Mouse (Mus musculus): Measurements from ENCODE around the gene Stx11.
A peak's percentile ranks its signal among the peaks of the same experiment; 100 is the strongest.

Stx11 gene

GRCm38 (mm10) chr10:12915826-12916225, 48.3 kb downstream of the Stx11 start:
- DNase-seq (ENCODE audit: low read depth, low spot score) = no peak

DNA sequence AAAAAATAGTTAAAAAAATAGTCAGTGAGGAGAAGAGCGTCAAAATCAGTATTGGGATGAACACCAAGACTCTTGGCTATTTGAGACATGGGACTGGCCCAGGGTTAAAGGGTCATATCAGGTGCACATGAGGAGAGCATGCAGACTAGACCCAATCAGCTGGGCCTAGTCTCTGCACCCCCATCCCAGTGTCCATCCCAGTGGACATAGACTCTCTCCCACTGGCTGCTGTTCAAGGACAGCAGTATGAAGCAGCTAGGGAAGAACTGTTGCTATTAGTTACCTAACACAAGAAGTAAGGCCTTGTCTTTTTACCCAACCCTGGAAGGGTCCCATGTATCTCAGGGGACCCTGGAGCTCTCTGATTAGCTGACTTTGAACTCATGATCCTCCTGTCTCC, 49.9 kb downstream of the Stx11 start:
- no peak for DNase-seq (ENCODE audit: low read depth, low spot score)

DNA sequence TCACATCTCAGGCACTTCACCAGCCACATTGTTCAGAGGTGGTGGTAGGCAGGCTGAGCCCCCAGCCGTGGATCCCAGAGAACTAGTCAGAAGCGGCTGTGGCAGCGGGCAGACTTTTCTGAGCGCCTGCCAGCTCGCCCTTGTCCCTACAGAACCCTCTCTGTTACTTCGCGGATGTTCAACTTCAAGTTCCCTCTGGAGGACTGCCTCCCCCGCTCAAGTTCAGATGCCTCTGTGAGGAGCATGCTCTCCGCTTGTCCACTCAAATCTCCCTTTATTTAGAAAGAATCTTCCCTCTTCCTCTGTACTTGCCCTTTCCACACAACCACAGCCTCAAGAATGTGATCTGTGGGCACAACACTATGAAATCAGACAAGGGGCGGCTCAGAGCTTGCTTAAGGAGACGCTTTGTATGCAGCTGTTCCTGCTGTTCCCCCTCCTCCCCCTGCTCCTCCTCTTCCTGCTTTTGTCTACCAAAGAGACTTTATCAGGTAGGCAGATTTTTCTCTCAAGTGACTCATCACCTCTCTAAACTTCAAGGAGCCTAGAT, 52.0 kb downstream of the Stx11 start:
- DNase-seq (ENCODE audit: low read depth, low spot score) = peak; percentile 42

DNA sequence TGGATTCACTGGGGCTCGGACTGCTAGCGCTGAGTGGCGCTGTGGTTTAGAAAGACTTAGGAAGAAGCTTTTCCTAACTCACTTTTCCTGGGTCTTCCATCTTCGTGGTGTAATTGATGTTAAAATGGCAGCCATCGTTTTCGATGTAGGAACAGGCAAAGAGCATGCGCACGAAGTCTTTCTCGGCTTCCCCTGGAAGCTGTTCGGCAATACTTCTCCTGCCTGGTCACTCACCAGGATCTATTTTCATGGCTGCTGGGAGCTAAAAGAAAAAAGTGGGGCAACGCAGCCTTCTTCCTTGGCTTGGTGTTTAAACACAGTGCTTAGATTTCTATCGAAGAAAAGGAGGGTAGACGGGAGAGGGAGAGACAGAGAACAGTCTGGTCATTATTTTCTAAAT, 52.6 kb downstream of the Stx11 start:
- no peak for DNase-seq (ENCODE audit: low read depth, low spot score)

GRCm38 (mm10) chr10:12909891-12910290, 54.2 kb downstream of the Stx11 start:
- DNase-seq (ENCODE audit: low read depth, low spot score) = no peak

GRCm38 (mm10) chr10:12909179-12909578, 54.9 kb downstream of the Stx11 start:
- no peak for DNase-seq (ENCODE audit: low read depth, low spot score)

DNA sequence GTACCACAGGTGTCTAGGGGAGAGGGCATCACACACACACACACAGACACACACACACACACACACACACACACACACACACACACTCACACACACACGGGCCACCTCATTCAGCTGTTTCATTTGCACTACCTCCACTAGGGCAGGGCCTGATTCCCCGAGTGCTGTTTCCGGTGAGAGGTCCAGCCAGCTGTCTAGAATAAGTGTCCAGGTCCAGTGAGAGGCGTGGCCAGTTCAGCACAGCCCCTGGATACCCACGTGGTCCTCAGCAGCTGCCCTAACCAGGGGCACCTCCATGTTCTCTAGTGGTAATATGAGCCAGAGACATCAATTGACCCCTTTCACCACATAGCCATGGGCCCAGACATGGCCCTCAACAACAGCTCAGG, 60.0 kb downstream of the Stx11 start:
- no peak for DNase-seq (ENCODE audit: low read depth, low spot score)

DNA sequence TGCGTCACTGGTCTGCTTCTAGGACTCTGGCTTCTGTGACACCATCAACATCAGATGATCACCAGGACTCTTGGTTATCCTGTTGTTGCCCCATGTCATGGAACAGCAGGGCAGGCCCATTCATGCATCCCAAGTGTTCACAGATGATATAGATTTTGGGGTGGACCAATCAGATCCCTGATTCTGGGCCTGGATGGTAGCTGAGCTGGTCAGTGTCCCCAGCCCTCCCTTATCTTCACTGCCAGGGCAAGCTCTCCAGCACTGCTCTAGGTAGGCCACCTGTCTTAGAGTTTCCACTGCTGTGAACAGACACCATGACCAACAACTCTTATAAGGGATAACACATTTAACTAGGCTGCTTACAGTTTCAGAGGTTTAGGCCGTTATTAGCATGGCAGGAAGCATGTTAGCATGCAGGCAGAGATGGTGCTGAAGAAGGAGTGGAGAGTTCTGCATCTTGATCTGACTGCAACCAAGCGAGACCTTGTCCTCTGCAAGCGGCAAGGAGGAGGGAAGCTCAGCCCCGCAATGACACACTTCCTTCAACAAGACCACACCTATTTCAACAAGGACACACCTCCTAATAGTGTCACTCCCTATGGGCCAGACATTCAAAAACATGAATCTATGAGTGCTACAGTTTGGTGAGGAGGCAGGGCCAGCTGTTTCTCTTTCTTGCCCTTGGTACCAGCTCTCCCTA, 60.5 kb downstream of the Stx11 start:
- no peak for DNase-seq (ENCODE audit: low read depth, low spot score)

- DNase-seq (ENCODE audit: low read depth, low spot score) = no peak
Observed at GRCm38 (mm10) chr10:12899901-12900300, 64.2 kb downstream of the Stx11 start.

DNA sequence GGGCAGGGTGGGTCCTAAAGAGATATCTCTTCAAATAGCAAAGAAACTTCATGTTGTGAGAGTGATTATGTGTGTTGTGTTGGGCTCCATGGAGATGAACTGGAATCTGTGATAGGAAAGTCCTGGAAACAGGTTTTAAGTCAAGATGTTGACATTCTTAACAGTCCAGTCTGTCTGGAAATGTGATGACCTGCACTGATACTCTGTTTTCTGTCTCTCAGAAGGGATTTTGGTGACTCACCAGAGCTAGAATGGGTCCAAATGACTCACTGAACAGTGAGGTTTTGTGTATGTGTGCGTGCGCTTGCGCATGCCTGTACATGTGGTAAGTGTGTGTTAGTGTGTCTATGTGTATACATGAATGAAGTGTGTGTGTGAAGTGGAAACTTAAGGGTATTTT, 70.8 kb downstream of the Stx11 start:
- DNase-seq (ENCODE audit: low read depth, low spot score) = peak; percentile 73

DNA sequence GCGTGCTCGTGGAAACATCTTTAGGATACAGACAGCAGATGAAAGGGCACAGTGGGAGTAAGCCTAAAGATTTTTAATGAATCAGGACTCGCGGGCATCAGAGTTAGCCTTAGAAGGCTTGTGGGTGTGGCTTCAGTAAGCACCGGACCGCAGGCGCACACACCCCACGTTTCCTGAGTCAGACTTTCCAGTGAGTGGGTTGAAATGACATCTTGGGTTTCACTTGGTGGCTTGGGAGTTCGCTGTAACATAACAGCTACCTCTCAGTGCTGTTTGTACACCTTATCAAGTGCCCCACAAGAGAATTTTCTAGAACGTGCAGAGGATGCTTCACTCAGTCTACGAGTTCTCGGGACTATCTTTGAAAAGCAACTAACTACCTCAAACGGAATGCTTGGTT, 75.7 kb downstream of the Stx11 start:
- peak; percentile 34 for DNase-seq (ENCODE audit: low read depth, low spot score)
